Mouse (Mus musculus) heart, adult 2 months (tissue): ENCODE results near the gene Sema6c. TPM values are rescaled to one million over a fixed set of nuclear protein-coding genes. Genes with fewer than 3 reads are reported as not detected.

ENCODE experiments used
- DNase-seq, 2 experiments: peaks; one replicate each; pipeline ENCODE4 v3.0.0; 2021
- H3K27ac ChIP-seq: fragments of 200-600 bp; 2 replicates; pipeline ENCODE4 v1.8.1; 2022
- H3K27me3 ChIP-seq: fragments of 200-500 bp; 2 replicates; pipeline ENCODE4 v1.6.1; 2012; ENCODE audit warnings: mild to moderate bottlenecking, low read length, inconsistent platforms, mixed read lengths; ENCODE audit not compliant: control insufficient read depth, insufficient read depth
- H3K36me3 ChIP-seq: fragments of 200-500 bp; 2 replicates; pipeline ENCODE4 v1.6.1; 2012; ENCODE audit warnings: low read length, inconsistent platforms; ENCODE audit not compliant: control insufficient read depth, insufficient read depth
- H3K4me1 ChIP-seq: fragments of 200-500 bp; 2 replicates; pipeline ENCODE4 v1.6.1; 2011; ENCODE audit warnings: low read length; ENCODE audit not compliant: control insufficient read depth, insufficient read depth
- H3K4me3 ChIP-seq: fragments of 200-600 bp; 2 replicates; pipeline ENCODE4 v1.8.1; 2022
- H3K79me2 ChIP-seq: fragments of 200-500 bp; replicated peaks from 2 replicates; pipeline ENCODE4 v1.6.1; 2012; ENCODE audit warnings: mild to moderate bottlenecking, inconsistent platforms, low read length, moderate library complexity, mixed read lengths; ENCODE audit not compliant: control insufficient read depth, insufficient read depth
- H3K9ac ChIP-seq: fragments of 200-500 bp; 2 replicates; pipeline ENCODE4 v1.6.1; 2012; ENCODE audit warnings: low read depth, mild to moderate bottlenecking, control low read depth, inconsistent platforms, low read length, mixed read lengths
- CTCF ChIP-seq: fragments of 200-600 bp; IDR thresholded peaks from 2 replicates; pipeline ENCODE4 v1.8.1; 2022; ENCODE audit warnings: antibody characterized with exemption, mild to moderate bottlenecking, moderate library complexity
- EP300 ChIP-seq: fragments of 200-500 bp; IDR thresholded peaks from 2 replicates; pipeline ENCODE4 v1.6.1; 2011; ENCODE audit warnings: low read depth, low read length, control low read depth; ENCODE audit not compliant: insufficient read depth
- POLR2A ChIP-seq: fragments of 200-500 bp; IDR thresholded peaks from 2 replicates; pipeline ENCODE4 v1.6.1; 2011; ENCODE audit warnings: mild to moderate bottlenecking, low read depth, low read length, control low read depth; ENCODE audit not compliant: insufficient read depth
- WGBS: fragments of 180-500 bp; shearing (Covaris S2); methylation state at CpG from one replicate; pipeline ENCODE4 v1.1.7; 2018; 5-methylcytosine and 5-hydroxymethylcytosine counted together
- intact Hi-C: fragments of 180-260 bp; cut with DNase I; formaldehyde crosslinking; loops from one replicate; pipeline ENCODE4 v1.15.1; 2025
- long read RNA-seq: library from polyadenylated mRNA; stranded (forward); transcript quantifications from one replicate; pipeline ENCODE4 v2.0.0, GENCODE M21; 2021
- polyA plus RNA-seq: library from polyadenylated mRNA; depleted of rRNA; stranded (reverse); fragments of >200 nt; gene quantifications from 2 replicates; pipeline ENCODE4 v1.2.3, GENCODE M21; 2012; rRNA removed
- total RNA-seq, 2 experiments: library from RNA; stranded (reverse); gene quantifications; 2 replicates each; pipeline ENCODE4 v1.2.3; 2021

Gene Sema6c
- total RNA-seq (1 to 10 TPM; 3.8 to 3.9 TPM), polyA plus RNA-seq (16.9 and 21.1 TPM in 2 replicates)
- long read RNA-seq, full-length matches to known transcripts = 2 of 4 reads
- long read RNA-seq, partial matches to known transcripts = 0 of 4 reads
- long read RNA-seq, other reads (novel, unspliced or antisense) = 2 of 4 reads

- intact Hi-C loops = loop anchor here (2.0 kb wide), 2 partner anchors 17 to 53 kb away; partner anchors contain the start of genes Pip5k1a and Tnfaip8l2
- Histone ChIP-seq H3K9ac (peak within 1 kb of the TSS; percentile 73), H3K4me1 (peaks cover 5% of the 10 kb centered on the region), H3K27ac (peak within 1 kb of the TSS; percentile 52), H3K36me3 (no peaks in the 10 kb centered on the region), H3K27me3 (no peaks in the 10 kb centered on the region), H3K79me2 (no peaks in the 10 kb centered on the region), H3K4me3 (peak within 1 kb of the TSS; percentile 89)
- TF ChIP-seq CTCF (no peak), POLR2A (peak; percentile 87), EP300 (0 out of 2 replicates have a peak, but pooled peaks have one; percentile 19)
- peak; percentile 93 for DNase-seq
- under 1% methylated on average over 66 of the region's 66 CpGs for WGBS
These were observed at the start of gene Sema6c for GRCm38 (mm10) chr3:95159987-95160963. Sema6c (plus strand) TSS chr3:95160457.

GRCm38 (mm10) chr3:95110911-95111726 lies 49.1 kb upstream of the Sema6c start, which contains the start of gene Vps72:
Vps72 (plus strand) TSS chr3:95111022.
- Histone ChIP-seq H3K4me3 (peak within 1 kb of the TSS; percentile 74), H3K9ac (peak within 1 kb of the TSS; percentile 79), H3K4me1 (peaks cover 1% of the 10 kb centered on the region; the same call in 1 of the 2 replicates), H3K36me3 (peaks cover 2% of the 10 kb centered on the region; the same call in 1 of the 2 replicates), H3K79me2 (no peaks in the 10 kb centered on the region), H3K27me3 (no peaks in the 10 kb centered on the region), H3K27ac (peak within 1 kb of the TSS; percentile 91)
- WGBS = 1% methylated on average over 54 of the region's 54 CpGs
- no peak for TF ChIP-seq CTCF
- TF ChIP-seq POLR2A = peak; percentile 87
- TF ChIP-seq EP300 = peak; percentile 70
- intact Hi-C loops = loop anchor here (2.0 kb wide), 1 partner anchor 22 kb away; no protein-coding TSS in a partner anchor
- DNase-seq = peak; percentile 93 to 94

- H3K36me3 ChIP-seq = peaks cover 2% of the 10 kb centered on the region; the same call in 1 of the 2 replicates
- intact Hi-C loops = no loop called here
- no peaks in the 10 kb centered on the region for H3K79me2 ChIP-seq
- no peaks in the 10 kb centered on the region for H3K4me1 ChIP-seq
- no peak for DNase-seq
- no peaks in the 10 kb centered on the region for H3K27me3 ChIP-seq
- no peak overlapping the region for H3K4me3 ChIP-seq
- TF ChIP-seq EP300 (no peak), CTCF (no peak), POLR2A (no peak)
- no peak overlapping the region for H3K27ac ChIP-seq
- 90% methylated on average over 1 of the region's 1 CpGs for WGBS
- H3K9ac ChIP-seq = no peak overlapping the region
These were observed 47.5 kb upstream of the Sema6c start for GRCm38 (mm10) chr3:95112760-95113159.

GRCm38 (mm10) chr3:95117751-95118150 lies 42.5 kb upstream of the Sema6c start:
- Histone ChIP-seq H3K79me2 (no peaks in the 10 kb centered on the region), H3K27me3 (no peaks in the 10 kb centered on the region), H3K4me3 (no peak overlapping the region), H3K27ac (no peak overlapping the region), H3K9ac (no peak overlapping the region), H3K4me1 (no peaks in the 10 kb centered on the region; the same call in 1 of the 2 replicates), H3K36me3 (no peaks in the 10 kb centered on the region; the same call in none of the 2 replicates)
- intact Hi-C loops = no loop called here
- WGBS = 73% methylated on average over 2 of the region's 2 CpGs
- TF ChIP-seq EP300 (no peak), CTCF (no peak), POLR2A (no peak)
- no peak for DNase-seq

GRCm38 (mm10) chr3:95121580-95121979 lies 38.7 kb upstream of the Sema6c start:
- TF ChIP-seq POLR2A = no peak
- TF ChIP-seq EP300 = no peak
- no peak for TF ChIP-seq CTCF
- intact Hi-C loops = no loop called here
- Histone ChIP-seq H3K27me3 (no peaks in the 10 kb centered on the region), H3K36me3 (no peaks in the 10 kb centered on the region; the same call in none of the 2 replicates), H3K4me3 (no peak overlapping the region), H3K9ac (no peak overlapping the region), H3K4me1 (no peaks in the 10 kb centered on the region; the same call in 1 of the 2 replicates), H3K79me2 (no peaks in the 10 kb centered on the region), H3K27ac (peak overlapping the region; percentile 4; the same call in 1 of the 2 replicates)
- WGBS = 50% methylated on average over 6 of the region's 6 CpGs
- no peak for DNase-seq
